Mouse (Mus musculus) fibroblast of lung, adult 2 months (primary cell): ENCODE results near the gene Pla2g2c.

Experiments used
- DNase-seq: peaks from one replicate; pipeline ENCODE4 v3.0.0-alpha.2; 2011; ENCODE audit warnings: low read depth

Gene Pla2g2c

GRCm38 (mm10) chr4:138752603-138753002 is 28.0 kb downstream of the Pla2g2c start:
- DNase-seq = no peak

- DNase-seq = no peak
Observed at GRCm38 (mm10) chr4:138753608-138754007, 29.0 kb downstream of the Pla2g2c start.

GRCm38 (mm10) chr4:138754432-138754831 is 29.8 kb downstream of the Pla2g2c start:
- no peak for DNase-seq

- no peak for DNase-seq
Observed at GRCm38 (mm10) chr4:138755439-138755838, 30.8 kb downstream of the Pla2g2c start.

- DNase-seq = no peak
Observed at GRCm38 (mm10) chr4:138755983-138756382, 31.4 kb downstream of the Pla2g2c start.

- DNase-seq = no peak
Observed at GRCm38 (mm10) chr4:138757416-138757815, 32.8 kb downstream of the Pla2g2c start, which contains the start of gene Pla2g2f. TSS of gene Pla2g2f (minus strand) at chr4:138757626.

GRCm38 (mm10) chr4:138762266-138762665 is 37.7 kb downstream of the Pla2g2c start:
- DNase-seq = no peak

- DNase-seq = no peak
Observed at GRCm38 (mm10) chr4:138771970-138772369, 47.4 kb downstream of the Pla2g2c start.

GRCm38 (mm10) chr4:138772386-138772785 is 47.8 kb downstream of the Pla2g2c start:
- no peak for DNase-seq

- no peak for DNase-seq
Observed at GRCm38 (mm10) chr4:138775435-138775834, 50.8 kb downstream of the Pla2g2c start, which contains the start of gene Pla2g2d. TSS of gene Pla2g2d (plus strand) at chr4:138775735.

- no peak for DNase-seq
Observed at GRCm38 (mm10) chr4:138777417-138778407, 53.1 kb downstream of the Pla2g2c start.

GRCm38 (mm10) chr4:138780300-138780699 is 55.7 kb downstream of the Pla2g2c start:
- no peak for DNase-seq

GRCm38 (mm10) chr4:138782098-138782497 is 57.5 kb downstream of the Pla2g2c start:
- DNase-seq = peak; percentile 71

- no peak for DNase-seq
Observed at GRCm38 (mm10) chr4:138785721-138786120, 61.1 kb downstream of the Pla2g2c start.

GRCm38 (mm10) chr4:138786141-138786540 is 61.5 kb downstream of the Pla2g2c start:
- no peak for DNase-seq

- DNase-seq = no peak
Observed at GRCm38 (mm10) chr4:138788381-138788780, 63.8 kb downstream of the Pla2g2c start.

- DNase-seq = no peak
Observed at GRCm38 (mm10) chr4:138791452-138791851, 66.9 kb downstream of the Pla2g2c start.

- DNase-seq = peak; percentile 51
Observed at GRCm38 (mm10) chr4:138792599-138792998, 68.0 kb downstream of the Pla2g2c start.

GRCm38 (mm10) chr4:138793276-138793675 is 68.7 kb downstream of the Pla2g2c start:
- DNase-seq = no peak

GRCm38 (mm10) chr4:138794344-138794743 is 69.8 kb downstream of the Pla2g2c start:
- no peak for DNase-seq
